Mouse (Mus musculus): ENCODE data around the gene Bbs4.

The Bbs4 gene

DNA sequence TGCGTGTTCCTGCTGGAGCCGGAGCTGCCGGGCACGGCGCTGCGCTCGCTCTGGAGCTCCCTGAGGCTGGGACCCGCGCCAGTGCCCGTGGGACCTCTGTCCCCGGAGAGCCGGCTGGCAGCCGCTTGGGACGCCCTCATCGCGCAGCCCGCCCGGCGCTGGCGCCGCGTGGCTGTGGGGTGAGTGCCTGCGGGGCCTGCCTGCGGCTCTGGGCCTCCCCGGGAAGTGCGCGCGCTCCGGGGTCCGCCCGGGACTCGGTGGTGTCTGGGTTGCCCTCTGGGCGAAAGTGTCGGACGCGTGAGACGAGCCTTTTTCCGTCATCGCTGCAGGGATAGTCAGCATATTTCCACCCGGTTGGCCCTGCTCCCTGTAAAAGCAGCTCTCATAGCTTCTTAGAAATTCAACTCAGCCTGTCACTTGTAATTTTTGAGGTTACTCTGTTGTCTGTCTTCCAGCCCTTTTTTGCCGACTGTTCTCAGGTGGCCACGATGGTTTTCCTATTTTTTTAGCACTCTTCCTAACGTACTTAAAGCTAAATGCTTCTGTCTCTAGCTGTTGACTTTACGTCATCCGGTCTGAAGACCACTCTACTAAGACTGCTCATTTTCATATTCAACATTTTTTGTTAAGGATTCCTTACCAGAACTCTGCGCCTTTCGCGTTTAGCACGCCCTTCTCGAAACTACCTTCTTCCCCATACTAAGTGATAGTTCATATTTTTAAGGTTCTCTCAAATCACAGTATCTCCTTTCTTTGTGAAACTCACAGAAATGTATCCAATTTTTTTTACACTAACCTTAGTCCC is 61.4 kb downstream of the Bbs4 start:
- no peak for DNase-seq (ENCODE audit: low read depth, low spot score)

DNA sequence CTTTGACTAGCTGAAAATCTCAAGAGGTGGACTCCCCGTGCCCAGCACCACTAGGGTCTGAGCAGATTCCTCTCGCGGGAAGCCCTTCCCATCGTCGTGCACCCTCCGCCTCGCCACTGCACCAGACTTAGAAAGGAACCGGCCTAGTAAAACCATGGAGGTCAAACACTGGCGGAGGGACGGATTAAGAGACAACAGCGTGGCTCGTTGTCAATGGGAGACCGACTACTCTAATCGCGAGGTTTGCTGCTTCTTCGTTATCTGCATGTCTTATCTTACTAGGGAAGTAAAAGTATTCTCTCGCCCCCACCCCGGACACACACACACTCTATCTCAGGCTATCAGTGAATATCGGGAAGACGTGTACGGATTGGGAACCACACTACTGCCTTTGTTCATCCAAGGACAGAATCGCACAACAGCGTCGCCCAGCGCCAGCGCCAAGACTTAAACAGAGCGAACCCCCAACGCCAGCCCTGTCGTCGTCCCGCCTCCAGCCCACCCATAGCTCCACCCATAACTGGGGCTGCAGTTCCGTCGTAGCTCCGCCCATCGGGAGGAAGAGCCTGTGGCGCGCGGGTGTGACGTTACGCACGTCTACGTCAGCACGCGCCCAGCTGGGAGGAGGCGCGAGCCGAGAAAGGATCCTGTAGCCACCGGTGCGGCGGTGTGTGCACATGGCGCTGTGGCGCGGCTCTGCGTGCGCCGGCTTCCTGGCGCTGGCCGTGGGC is 62.2 kb downstream of the Bbs4 start, which contains the start of gene Adpgk:
TSS of gene Adpgk (plus strand) at position 602 of the 731 bp plus-strand sequence.
- DNase-seq (ENCODE audit: low read depth, low spot score), result peak; percentile 98

DNA sequence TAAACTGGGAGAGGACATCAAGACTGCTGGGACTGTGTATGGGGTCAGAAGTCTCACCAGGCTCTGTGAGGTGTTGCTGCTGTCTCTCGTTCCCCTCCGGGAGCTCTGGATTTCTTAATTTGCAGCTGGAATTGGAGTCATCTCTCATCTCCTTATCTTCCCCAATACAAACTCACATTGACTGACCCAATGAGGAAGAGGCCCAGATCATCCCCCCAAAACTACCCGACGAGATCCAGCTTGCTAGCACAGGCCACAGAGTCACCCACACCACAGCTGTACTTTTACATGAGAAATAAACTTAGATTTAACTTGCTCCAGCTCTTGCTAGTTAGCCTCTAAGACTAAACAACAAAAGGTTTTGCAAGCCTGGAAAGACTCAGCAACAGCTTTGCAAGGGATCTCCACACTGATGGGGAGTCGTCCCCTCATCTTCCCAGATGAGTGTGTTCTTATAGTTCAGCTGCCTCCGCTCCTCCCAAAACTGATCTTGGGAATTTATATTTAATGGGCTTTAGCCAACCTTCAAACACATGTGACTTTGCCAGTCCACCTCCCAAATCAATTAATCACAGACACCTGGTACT is 63.7 kb downstream of the Bbs4 start:
- no peak for DNase-seq (ENCODE audit: low read depth, low spot score)

GRCm38 (mm10) chr9:59288685-59289410 is 64.5 kb downstream of the Bbs4 start:
- no peak for DNase-seq (ENCODE audit: low read depth, low spot score)

GRCm38 (mm10) chr9:59288058-59288457 is 65.2 kb downstream of the Bbs4 start:
- DNase-seq (ENCODE audit: low read depth, low spot score), result no peak

DNA sequence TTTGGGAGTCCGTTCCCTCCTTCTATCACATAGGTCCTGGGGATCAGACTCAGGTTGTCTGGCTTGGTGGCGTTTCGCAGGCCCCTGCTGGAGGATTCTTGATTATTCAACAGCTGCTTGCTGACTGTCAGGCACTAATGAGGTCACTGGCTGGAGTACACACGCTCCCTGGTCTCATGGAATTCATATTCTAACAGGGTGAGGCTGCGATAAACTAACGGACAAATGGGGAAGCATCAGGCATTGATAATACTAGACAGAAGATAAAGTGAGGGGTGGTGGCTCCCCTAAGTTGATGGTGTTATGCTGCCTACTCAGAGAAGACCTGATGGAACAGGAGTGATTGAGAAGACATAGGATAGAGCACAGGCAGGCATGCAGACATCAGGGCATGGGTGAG is 67.7 kb downstream of the Bbs4 start:
- no peak for DNase-seq (ENCODE audit: low read depth, low spot score)

- no peak for DNase-seq (ENCODE audit: low read depth, low spot score)
Observed at GRCm38 (mm10) chr9:59282683-59282986, 70.7 kb downstream of the Bbs4 start.

DNA sequence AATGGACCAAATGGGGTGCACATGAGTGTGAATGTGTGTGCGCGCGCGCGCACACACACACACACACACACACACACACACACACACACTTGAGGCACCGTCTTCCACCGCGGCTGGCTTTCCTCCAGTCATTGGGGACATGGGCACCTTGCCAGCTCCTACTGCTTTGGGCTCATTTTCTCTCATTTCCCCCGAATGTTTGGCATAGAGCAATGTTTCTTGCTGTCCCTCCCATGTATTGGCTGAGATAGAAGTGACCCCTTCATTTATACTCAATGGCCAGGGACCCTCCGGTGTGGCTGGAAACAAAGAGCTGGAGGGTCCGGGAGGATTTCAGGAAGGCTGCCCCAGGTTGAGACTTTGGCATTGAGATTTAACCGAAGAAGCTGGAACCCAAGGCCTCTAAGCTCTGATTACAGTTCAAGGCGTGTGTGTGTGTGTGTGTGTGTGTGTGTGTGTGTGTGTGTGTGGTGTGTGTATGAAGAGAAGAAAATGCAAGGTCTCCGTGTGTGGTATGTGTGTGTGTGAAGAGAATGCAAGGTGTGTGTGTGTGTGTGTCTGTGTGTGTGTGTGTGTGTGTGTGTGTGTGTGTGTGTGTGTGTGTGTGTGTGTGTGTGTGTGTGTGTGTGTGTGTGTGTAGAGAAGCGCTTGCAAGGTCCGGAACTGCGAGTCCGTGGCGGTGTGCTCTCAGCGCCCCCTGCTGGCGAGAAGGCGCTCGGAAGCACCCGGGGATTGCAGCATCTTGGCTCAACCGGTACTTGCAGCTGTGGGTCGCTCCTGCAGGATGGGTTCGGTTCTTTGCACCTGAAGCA is 71.2 kb downstream of the Bbs4 start:
- peak; percentile 56 for DNase-seq (ENCODE audit: low read depth, low spot score)

DNA sequence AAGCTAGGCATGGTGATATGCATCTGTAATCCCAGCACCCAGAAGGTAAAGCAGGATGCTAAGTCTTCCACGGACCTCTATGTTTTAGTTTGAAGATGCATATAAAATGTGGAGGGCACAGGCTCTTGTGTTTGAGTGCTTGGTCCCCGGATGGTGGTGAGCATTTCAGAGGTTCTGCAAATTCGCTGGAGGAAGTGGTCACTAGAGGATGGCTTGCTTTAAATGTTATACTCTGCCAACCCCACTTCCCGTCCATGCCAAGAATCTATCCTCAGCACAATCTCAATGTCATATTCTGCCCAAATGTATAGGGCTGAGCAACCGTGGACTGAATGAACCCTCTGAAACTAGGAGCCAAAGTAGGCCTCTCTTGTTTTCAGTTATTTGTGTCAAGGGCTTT is 72.4 kb downstream of the Bbs4 start:
- DNase-seq (ENCODE audit: low read depth, low spot score), result no peak

GRCm38 (mm10) chr9:59278694-59279093 is 74.6 kb downstream of the Bbs4 start:
- no peak for DNase-seq (ENCODE audit: low read depth, low spot score)

DNA sequence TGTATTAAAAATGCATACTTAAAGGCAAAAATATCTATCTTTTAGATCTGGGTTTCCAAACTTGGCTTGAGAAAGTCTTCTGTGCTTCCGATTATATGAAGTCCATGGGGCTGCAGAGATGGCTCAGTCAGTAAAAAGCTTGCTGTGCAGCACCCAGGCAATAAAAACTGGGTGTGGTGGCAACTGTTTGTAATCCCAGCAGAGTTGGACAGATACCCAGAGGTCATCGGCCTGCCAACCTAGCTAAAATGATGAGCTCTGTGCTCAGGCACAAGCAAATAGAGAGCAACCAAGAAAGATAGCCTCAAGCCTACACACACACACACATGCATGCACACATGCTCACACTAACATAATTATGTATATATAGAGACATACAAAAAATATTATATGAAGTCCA is 75.1 kb downstream of the Bbs4 start:
- DNase-seq (ENCODE audit: low read depth, low spot score), result no peak

GRCm38 (mm10) chr9:59274846-59275455 is 78.4 kb downstream of the Bbs4 start:
- DNase-seq (ENCODE audit: low read depth, low spot score), result no peak

DNA sequence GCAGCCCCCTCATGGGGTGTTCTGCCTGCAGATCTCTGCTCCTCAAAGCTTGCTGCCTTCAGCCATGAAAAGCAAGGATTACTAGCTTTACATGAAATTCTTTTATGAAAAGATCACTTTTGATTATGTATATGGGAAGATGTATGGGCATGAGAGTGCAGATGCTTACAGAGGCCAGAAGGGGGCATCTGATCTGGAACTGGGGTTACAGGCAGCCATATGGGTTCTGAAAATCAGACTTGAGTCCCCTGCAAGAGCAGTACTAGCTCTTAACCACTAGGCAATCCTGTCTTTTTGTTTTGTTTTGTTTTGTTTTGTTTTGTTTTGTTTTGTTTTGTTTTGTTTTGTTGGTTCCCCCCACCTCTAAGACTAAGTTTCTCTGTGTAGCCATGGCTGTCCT is 80.1 kb downstream of the Bbs4 start:
- DNase-seq (ENCODE audit: low read depth, low spot score), result no peak

Data from telencephalon, adult 2 months (tissue).